Mouse (Mus musculus): ENCODE data around the gene Dalrd3. TPM values are rescaled to one million over a fixed set of nuclear protein-coding genes. Genes with fewer than 3 reads are reported as not detected.
A peak's percentile ranks its signal among the peaks of the same experiment; 100 is the strongest.

The Dalrd3 gene
- total and polyA plus RNA-seq, 2 experiments from 2014 or later, result 39.6 to 54.0 TPM

- Histone ChIP-seq H3K27ac (ENCODE audit: low read depth) (no peak overlapping the region), H3K4me2 (ENCODE audit: low read depth, low read length) (no peak overlapping the region), H3K9me3 (replicated peaks; ENCODE audit: control insufficient read depth, low read length) (no peaks in the 10 kb centered on the region), H3K36me3 (replicated peaks; ENCODE audit: control insufficient read depth, insufficient read depth, low read length) (peaks cover 94% of the 10 kb centered on the region), H3K4me1 (ENCODE audit: control insufficient read depth, insufficient read depth) (no peaks in the 10 kb centered on the region), H3K9ac (replicated peaks; ENCODE audit: low read depth, low read length) (no peak overlapping the region), H3K4me3 (ENCODE audit: low read depth, low read length) (no peak overlapping the region), H3K27me3 (ENCODE audit: control insufficient read depth, insufficient read depth, low read length) (no peaks in the 10 kb centered on the region)
- WGBS, result 74% methylated on average over 4 of the region's 4 CpGs
- ATAC-seq (ENCODE audit: insufficient read depth, low read depth), result no peak
- no peak for DNase-seq (ENCODE audit: low spot score)
- TF ChIP-seq CTCF (IDR thresholded peaks at IDR 0.05; ENCODE audit: low read depth) (no peak), EP300 (IDR thresholded peaks at IDR 0.05; ENCODE audit: low read depth) (no peak)
These were observed 39.2 kb downstream of the Dalrd3 start for GRCm38 (mm10) chr9:108608889-108609288.

GRCm38 (mm10) chr9:108611488-108611887 lies 41.8 kb downstream of the Dalrd3 start:
- H3K4me2 ChIP-seq (ENCODE audit: low read depth, low read length), result no peak overlapping the region
- no peaks in the 10 kb centered on the region for H3K27me3 ChIP-seq (ENCODE audit: control insufficient read depth, insufficient read depth, low read length)
- TF ChIP-seq CTCF (IDR thresholded peaks at IDR 0.05; ENCODE audit: low read depth) (no peak), EP300 (IDR thresholded peaks at IDR 0.05; ENCODE audit: low read depth) (no peak)
- WGBS, result 90% methylated on average over 10 of the region's 10 CpGs
- DNase-seq (ENCODE audit: low spot score) (no peak), ATAC-seq (ENCODE audit: insufficient read depth, low read depth) (no peak)
- H3K9ac ChIP-seq (replicated peaks; ENCODE audit: low read depth, low read length), result no peak overlapping the region
- peaks cover 99% of the 10 kb centered on the region for H3K36me3 ChIP-seq (replicated peaks; ENCODE audit: control insufficient read depth, insufficient read depth, low read length)
- no peaks in the 10 kb centered on the region for H3K9me3 ChIP-seq (replicated peaks; ENCODE audit: control insufficient read depth, low read length)
- H3K27ac ChIP-seq (ENCODE audit: low read depth), result no peak overlapping the region
- no peak overlapping the region for H3K4me3 ChIP-seq (ENCODE audit: low read depth, low read length)
- no peaks in the 10 kb centered on the region for H3K4me1 ChIP-seq (ENCODE audit: control insufficient read depth, insufficient read depth)

GRCm38 (mm10) chr9:108617301-108617700 lies 47.6 kb downstream of the Dalrd3 start:
- peaks cover 79% of the 10 kb centered on the region for H3K36me3 ChIP-seq (replicated peaks; ENCODE audit: control insufficient read depth, insufficient read depth, low read length)
- 75% methylated on average over 1 of the region's 1 CpGs for WGBS
- H3K9me3 ChIP-seq (replicated peaks; ENCODE audit: control insufficient read depth, low read length), result no peaks in the 10 kb centered on the region
- no peak overlapping the region for H3K4me2 ChIP-seq (ENCODE audit: low read depth, low read length)
- no peaks in the 10 kb centered on the region for H3K4me1 ChIP-seq (ENCODE audit: control insufficient read depth, insufficient read depth)
- no peak overlapping the region for H3K27ac ChIP-seq (ENCODE audit: low read depth)
- TF ChIP-seq CTCF (IDR thresholded peaks at IDR 0.05; ENCODE audit: low read depth) (no peak), EP300 (IDR thresholded peaks at IDR 0.05; ENCODE audit: low read depth) (no peak)
- H3K4me3 ChIP-seq (ENCODE audit: low read depth, low read length), result no peak overlapping the region
- no peak for ATAC-seq (ENCODE audit: insufficient read depth, low read depth)
- no peak for DNase-seq (ENCODE audit: low spot score)
- no peaks in the 10 kb centered on the region for H3K27me3 ChIP-seq (ENCODE audit: control insufficient read depth, insufficient read depth, low read length)
- H3K9ac ChIP-seq (replicated peaks; ENCODE audit: low read depth, low read length), result no peak overlapping the region

MicroRNA genes within 50 kb of the gene (microRNA counts, 519-probe panel; counts per million panel counts)
- 5,169 counts per million, percentile 66 among the panel's probes with 10 or more counts for microRNA mmu-miR-191
- microRNA mmu-miR-425, result 3,264 counts per million, percentile 37 among the panel's probes with 10 or more counts

Small RNAs within 50 kb of the gene (microRNA-seq; reads per million reads assigned to microRNA genes)
- gene Gm24083, result not detected
- gene Mir191, result not detected
- 2,394 reads per million, percentile 87 among the genes with 10 or more reads in this experiment for gene Mir425

Other genes with a start within 250 kb of the Dalrd3 start
- 319 and 336 TPM in 2 replicates for gene Gpx1, start 231.0 kb upstream of the Dalrd3 start, total RNA-seq (2014; rRNA removed; ENCODE audit: low replicate concordance)
- 578 and 581 TPM in 2 replicates for gene Gpx1, start 231.0 kb upstream of the Dalrd3 start, polyA plus RNA-seq (2015; fragmentation: Nextera tagmentation; extraction: Ambion mirVana)
- 71.1 and 76.8 TPM in 2 replicates for gene Usp4, start 222.0 kb upstream of the Dalrd3 start, total RNA-seq (2014; rRNA removed; ENCODE audit: low replicate concordance)
- 54.9 and 60.6 TPM in 2 replicates for gene Usp4, start 222.0 kb upstream of the Dalrd3 start, polyA plus RNA-seq (2015; fragmentation: Nextera tagmentation; extraction: Ambion mirVana)
- not detected in 2 replicates for gene 1700102P08Rik, start 177.1 kb upstream of the Dalrd3 start, total RNA-seq (2014; rRNA removed; ENCODE audit: low replicate concordance)
- gene 1700102P08Rik, start 177.1 kb upstream of the Dalrd3 start, polyA plus RNA-seq (2015; fragmentation: Nextera tagmentation; extraction: Ambion mirVana), result 0.27 TPM in 1 of 2 replicates, not detected in the other
- not detected in 2 replicates for gene Ccdc36, start 141.4 kb upstream of the Dalrd3 start, total RNA-seq (2014; rRNA removed; ENCODE audit: low replicate concordance)
- gene Ccdc36, start 141.4 kb upstream of the Dalrd3 start, polyA plus RNA-seq (2015; fragmentation: Nextera tagmentation; extraction: Ambion mirVana), result 0.14 and 0.25 TPM in 2 replicates
- not detected in 2 replicates for gene BC048562, start 133.4 kb upstream of the Dalrd3 start, total RNA-seq (2014; rRNA removed; ENCODE audit: low replicate concordance)
- not detected in 2 replicates for gene BC048562, start 133.4 kb upstream of the Dalrd3 start, polyA plus RNA-seq (2015; fragmentation: Nextera tagmentation; extraction: Ambion mirVana)
- gene Ccdc71, start 109.4 kb upstream of the Dalrd3 start, total RNA-seq (2014; rRNA removed; ENCODE audit: low replicate concordance), result 14.0 and 24.0 TPM in 2 replicates
- gene Ccdc71, start 109.4 kb upstream of the Dalrd3 start, polyA plus RNA-seq (2015; fragmentation: Nextera tagmentation; extraction: Ambion mirVana), result 25.1 and 26.2 TPM in 2 replicates
- 180 and 186 TPM in 2 replicates for gene Klhdc8b, start 108.3 kb upstream of the Dalrd3 start, total RNA-seq (2014; rRNA removed; ENCODE audit: low replicate concordance)
- 91.6 and 92.7 TPM in 2 replicates for gene Klhdc8b, start 108.3 kb upstream of the Dalrd3 start, polyA plus RNA-seq (2015; fragmentation: Nextera tagmentation; extraction: Ambion mirVana)
- gene Lamb2, start 90.2 kb upstream of the Dalrd3 start, total RNA-seq (2014; rRNA removed; ENCODE audit: low replicate concordance), result 161 and 182 TPM in 2 replicates
- gene Lamb2, start 90.2 kb upstream of the Dalrd3 start, polyA plus RNA-seq (2015; fragmentation: Nextera tagmentation; extraction: Ambion mirVana), result 44.4 and 50.8 TPM in 2 replicates
- 108 and 136 TPM in 2 replicates for gene Usp19, start 79.3 kb upstream of the Dalrd3 start, total RNA-seq (2014; rRNA removed; ENCODE audit: low replicate concordance)
- 34.8 and 38.2 TPM in 2 replicates for gene Usp19, start 79.3 kb upstream of the Dalrd3 start, polyA plus RNA-seq (2015; fragmentation: Nextera tagmentation; extraction: Ambion mirVana)
- gene Qars, start 62.2 kb upstream of the Dalrd3 start, total RNA-seq (2014; rRNA removed; ENCODE audit: low replicate concordance), result 175 and 188 TPM in 2 replicates
- 44.7 and 49.2 TPM in 2 replicates for gene Qars, start 62.2 kb upstream of the Dalrd3 start, polyA plus RNA-seq (2015; fragmentation: Nextera tagmentation; extraction: Ambion mirVana)
- gene Qrich1, start 53.1 kb upstream of the Dalrd3 start, total RNA-seq (2014; rRNA removed; ENCODE audit: low replicate concordance), result 138 and 154 TPM in 2 replicates
- gene Qrich1, start 53.1 kb upstream of the Dalrd3 start, polyA plus RNA-seq (2015; fragmentation: Nextera tagmentation; extraction: Ambion mirVana), result 52.5 and 55.4 TPM in 2 replicates
- 69.2 and 87.5 TPM in 2 replicates for gene Impdh2, start 9.6 kb upstream of the Dalrd3 start, total RNA-seq (2014; rRNA removed; ENCODE audit: low replicate concordance)
- 52.6 and 54.7 TPM in 2 replicates for gene Impdh2, start 9.6 kb upstream of the Dalrd3 start, polyA plus RNA-seq (2015; fragmentation: Nextera tagmentation; extraction: Ambion mirVana)
- gene Ndufaf3, start 2.5 kb upstream of the Dalrd3 start, total RNA-seq (2014; rRNA removed; ENCODE audit: low replicate concordance), result 41.3 and 84.4 TPM in 2 replicates
- gene Ndufaf3, start 2.5 kb upstream of the Dalrd3 start, polyA plus RNA-seq (2015; fragmentation: Nextera tagmentation; extraction: Ambion mirVana), result 82.6 and 86.1 TPM in 2 replicates
- 44.9 and 53.2 TPM in 2 replicates for gene Wdr6, start 8.9 kb downstream of the Dalrd3 start, total RNA-seq (2014; rRNA removed; ENCODE audit: low replicate concordance)
- gene Wdr6, start 8.9 kb downstream of the Dalrd3 start, polyA plus RNA-seq (2015; fragmentation: Nextera tagmentation; extraction: Ambion mirVana), result 21.1 and 25.1 TPM in 2 replicates
- gene P4htm, start 27.8 kb downstream of the Dalrd3 start, total RNA-seq (2014; rRNA removed; ENCODE audit: low replicate concordance), result 18.7 and 37.8 TPM in 2 replicates
- gene P4htm, start 27.8 kb downstream of the Dalrd3 start, polyA plus RNA-seq (2015; fragmentation: Nextera tagmentation; extraction: Ambion mirVana), result 16.6 and 17.7 TPM in 2 replicates
- gene Arih2, start 79.5 kb downstream of the Dalrd3 start, total RNA-seq (2014; rRNA removed; ENCODE audit: low replicate concordance), result 59.5 and 76.4 TPM in 2 replicates
- 33.8 and 38.2 TPM in 2 replicates for gene Arih2, start 79.5 kb downstream of the Dalrd3 start, polyA plus RNA-seq (2015; fragmentation: Nextera tagmentation; extraction: Ambion mirVana)
- 95.7 and 137 TPM in 2 replicates for gene Slc25a20, start 92.2 kb downstream of the Dalrd3 start, total RNA-seq (2014; rRNA removed; ENCODE audit: low replicate concordance)
- 240 and 248 TPM in 2 replicates for gene Slc25a20, start 92.2 kb downstream of the Dalrd3 start, polyA plus RNA-seq (2015; fragmentation: Nextera tagmentation; extraction: Ambion mirVana)
- gene Prkar2a, start 119.4 kb downstream of the Dalrd3 start, total RNA-seq (2014; rRNA removed; ENCODE audit: low replicate concordance), result 48.2 and 52.8 TPM in 2 replicates
- gene Prkar2a, start 119.4 kb downstream of the Dalrd3 start, polyA plus RNA-seq (2015; fragmentation: Nextera tagmentation; extraction: Ambion mirVana), result 17.8 and 20.7 TPM in 2 replicates
- 28.9 and 33.1 TPM in 2 replicates for gene Ip6k2, start 213.9 kb downstream of the Dalrd3 start, total RNA-seq (2014; rRNA removed; ENCODE audit: low replicate concordance)
- 20.5 and 22.1 TPM in 2 replicates for gene Ip6k2, start 213.9 kb downstream of the Dalrd3 start, polyA plus RNA-seq (2015; fragmentation: Nextera tagmentation; extraction: Ambion mirVana)
- 12.0 and 13.7 TPM in 2 replicates for gene Nckipsd, start 238.5 kb downstream of the Dalrd3 start, total RNA-seq (2014; rRNA removed; ENCODE audit: low replicate concordance)
- gene Nckipsd, start 238.5 kb downstream of the Dalrd3 start, polyA plus RNA-seq (2015; fragmentation: Nextera tagmentation; extraction: Ambion mirVana), result 8.8 and 10.0 TPM in 2 replicates

Data from heart, postnatal 0 days (tissue).